Mouse (Mus musculus) thymus, adult 2 months (tissue): ENCODE measurements around the gene Scnn1a.

ENCODE experiments used
- CTCF ChIP-seq: fragments of 200-500 bp; IDR thresholded peaks from 2 replicates; pipeline ENCODE4 v1.5.1; 2012; ENCODE audit warnings: mild to moderate bottlenecking, control low read depth, low read length, moderate library complexity, borderline replicate concordance; ENCODE audit not compliant: control insufficient read depth, poor library complexity, insufficient read depth; ENCODE audit errors: extremely low read depth
- POLR2A ChIP-seq: fragments of 200-500 bp; IDR thresholded peaks from 2 replicates; pipeline ENCODE4 v1.6.1; 2012; ENCODE audit warnings: mild to moderate bottlenecking, low read length, control low read depth, moderate library complexity; ENCODE audit not compliant: control insufficient read depth, poor library complexity, insufficient read depth; ENCODE audit errors: extremely low read depth

DNA sequence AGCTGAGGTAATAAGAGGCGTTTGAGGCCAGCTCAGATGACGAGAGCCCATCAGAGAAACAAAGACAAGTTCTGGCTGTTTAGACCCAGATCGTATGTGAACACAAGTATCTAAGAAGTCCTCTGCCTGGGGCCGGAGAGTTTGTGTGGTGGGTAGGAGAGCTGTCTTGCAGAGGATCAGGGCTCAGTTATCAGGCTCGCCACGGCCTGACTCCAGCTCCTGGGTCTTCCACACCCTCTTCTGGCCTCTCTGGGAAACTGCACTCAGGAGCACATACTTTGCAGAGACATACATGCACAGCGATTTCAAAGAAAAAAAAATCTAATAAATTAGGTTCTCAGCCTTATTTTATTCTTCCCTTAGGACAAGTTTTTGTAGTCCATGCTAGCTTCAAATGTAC lies 35.7 kb upstream of the Scnn1a start:
- TF ChIP-seq CTCF (no peak), POLR2A (no peak)
